Mouse (Mus musculus): Measurements from ENCODE around the gene Numa1. TPM values are rescaled to one million over a fixed set of nuclear protein-coding genes. Genes with fewer than 3 reads are reported as not detected.
A peak's percentile ranks its signal among the peaks of the same experiment; 100 is the strongest.

Gene Numa1
- total and polyA plus RNA-seq, 2 experiments from 2014 or later, result 20.6 to 74.0 TPM

DNA sequence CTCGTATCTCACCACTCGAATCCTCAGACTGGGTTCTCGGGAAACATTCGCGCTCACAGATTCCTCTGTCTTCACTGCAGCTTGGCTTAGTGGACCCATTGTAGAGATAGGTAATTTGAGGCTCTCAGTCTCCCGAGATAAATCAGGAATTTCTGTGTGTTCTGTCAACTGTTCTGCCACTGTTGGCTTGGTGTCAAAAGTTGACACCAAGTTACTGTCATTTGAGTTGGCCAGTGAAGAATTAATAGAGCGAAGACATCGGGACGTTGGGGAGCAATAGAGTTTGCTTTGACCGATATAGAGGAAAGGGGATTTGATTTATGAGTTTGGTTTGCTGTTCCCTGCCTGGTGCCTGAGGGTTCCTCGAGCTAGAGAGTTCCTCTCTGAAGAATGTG, 27.6 kb upstream of the Numa1 start, which contains the start of gene Tomt:
TSS of gene Tomt (minus strand) at position 73 of the 395 bp plus-strand sequence.
- TF ChIP-seq CTCF (IDR thresholded peaks at IDR 0.05), result no peak
- DNase-seq (ENCODE audit: low spot score) (no peak), ATAC-seq (ENCODE audit: low FRiP score) (no peak)
- H3K4me3 ChIP-seq (ENCODE audit: low read depth, low read length), result peak within 1 kb of the TSS; percentile 77
- peak within 1 kb of the TSS; percentile 93 for H3K27ac ChIP-seq (ENCODE audit: low read depth, low read length)
- H3K9me3 ChIP-seq (ENCODE audit: low read length), result no peaks in the 10 kb centered on the region
- peaks cover 18% of the 10 kb centered on the region; the same call in 1 of the 2 replicates for H3K36me3 ChIP-seq (ENCODE audit: insufficient read depth, low read length)
- peak within 1 kb of the TSS; percentile 89 for H3K9ac ChIP-seq (replicated peaks; ENCODE audit: low read length, poor library complexity, severe bottlenecking)
- peak within 1 kb of the TSS; percentile 77 for H3K4me2 ChIP-seq (ENCODE audit: low read depth, low read length, poor library complexity, severe bottlenecking)
- 24% methylated on average over 11 of the region's 11 CpGs for WGBS
- 0 out of 2 replicates have a peak, but pooled peaks cover 3% of the 10 kb centered on the region for H3K4me1 ChIP-seq (ENCODE audit: insufficient read depth, low read length)
- no peaks in the 10 kb centered on the region for H3K27me3 ChIP-seq (ENCODE audit: insufficient read depth, low read length)

DNA sequence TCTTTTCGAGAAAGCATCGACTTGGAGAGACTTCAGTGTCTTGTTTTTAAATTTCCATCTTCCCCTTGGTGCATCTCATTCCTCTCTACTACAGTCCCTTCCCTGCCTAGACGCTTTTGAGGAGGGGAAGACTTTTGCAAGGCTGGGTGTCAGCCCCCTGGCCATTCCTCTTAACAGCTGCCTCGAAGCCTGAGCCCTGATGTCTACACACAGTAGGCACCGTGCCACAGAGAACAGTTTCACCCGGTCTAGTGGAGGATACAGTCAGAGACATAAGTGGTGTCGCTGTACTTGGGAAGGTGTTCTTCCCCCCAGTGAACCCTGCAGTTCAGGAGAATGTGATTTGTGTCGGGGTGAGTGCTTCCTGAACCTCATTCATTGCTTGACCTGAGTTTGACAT, 27.2 kb upstream of the Numa1 start:
- no peaks in the 10 kb centered on the region for H3K9me3 ChIP-seq (ENCODE audit: low read length)
- 0 out of 2 replicates have a peak overlapping the region, but pooled peaks have one; percentile 89 for H3K9ac ChIP-seq (replicated peaks; ENCODE audit: low read length, poor library complexity, severe bottlenecking)
- H3K27ac ChIP-seq (ENCODE audit: low read depth, low read length), result no peak overlapping the region
- DNase-seq (ENCODE audit: low spot score), result no peak
- H3K36me3 ChIP-seq (ENCODE audit: insufficient read depth, low read length), result peaks cover 20% of the 10 kb centered on the region
- peak overlapping the region; percentile 77 for H3K4me3 ChIP-seq (ENCODE audit: low read depth, low read length)
- H3K27me3 ChIP-seq (ENCODE audit: insufficient read depth, low read length), result no peaks in the 10 kb centered on the region
- H3K4me1 ChIP-seq (ENCODE audit: insufficient read depth, low read length), result 0 out of 2 replicates have a peak, but pooled peaks cover 3% of the 10 kb centered on the region
- no peak for TF ChIP-seq CTCF (IDR thresholded peaks at IDR 0.05)
- 89% methylated on average over 8 of the region's 8 CpGs for WGBS
- no peak for ATAC-seq (ENCODE audit: low FRiP score)
- peak overlapping the region; percentile 66 for H3K4me2 ChIP-seq (ENCODE audit: low read depth, low read length, poor library complexity, severe bottlenecking)

DNA sequence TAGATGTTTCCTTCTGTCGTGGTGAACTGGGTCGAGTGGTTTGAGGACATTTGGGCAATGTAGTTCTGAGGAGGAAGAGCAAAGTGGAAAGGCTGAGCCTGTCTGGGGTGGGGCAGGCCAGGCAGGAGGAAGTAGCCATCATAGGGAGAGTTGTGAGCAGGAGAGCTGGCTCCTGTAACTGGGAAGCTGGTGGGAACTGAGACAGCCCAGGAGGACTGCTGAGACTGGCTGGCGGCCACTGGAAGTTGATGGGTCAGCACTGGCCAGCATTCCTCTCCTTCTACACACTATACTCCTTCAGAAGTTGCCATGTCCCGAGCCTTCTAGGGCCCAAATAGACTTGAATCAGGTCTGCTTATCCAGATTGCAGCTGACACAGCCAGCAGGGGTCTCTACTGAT, 25.5 kb upstream of the Numa1 start:
- ATAC-seq (ENCODE audit: low FRiP score) (no peak), DNase-seq (ENCODE audit: low spot score) (no peak)
- Histone ChIP-seq H3K27me3 (ENCODE audit: insufficient read depth, low read length) (no peaks in the 10 kb centered on the region), H3K9me3 (ENCODE audit: low read length) (no peaks in the 10 kb centered on the region), H3K9ac (replicated peaks; ENCODE audit: low read length, poor library complexity, severe bottlenecking) (peak overlapping the region; percentile 36; the same call in 1 of the 2 replicates), H3K4me2 (ENCODE audit: low read depth, low read length, poor library complexity, severe bottlenecking) (no peak overlapping the region), H3K36me3 (ENCODE audit: insufficient read depth, low read length) (peaks cover 35% of the 10 kb centered on the region), H3K27ac (ENCODE audit: low read depth, low read length) (no peak overlapping the region), H3K4me3 (ENCODE audit: low read depth, low read length) (no peak overlapping the region), H3K4me1 (ENCODE audit: insufficient read depth, low read length) (0 out of 2 replicates have a peak, but pooled peaks cover 3% of the 10 kb centered on the region)
- 92% methylated on average over 4 of the region's 4 CpGs for WGBS
- TF ChIP-seq CTCF (IDR thresholded peaks at IDR 0.05), result no peak

DNA sequence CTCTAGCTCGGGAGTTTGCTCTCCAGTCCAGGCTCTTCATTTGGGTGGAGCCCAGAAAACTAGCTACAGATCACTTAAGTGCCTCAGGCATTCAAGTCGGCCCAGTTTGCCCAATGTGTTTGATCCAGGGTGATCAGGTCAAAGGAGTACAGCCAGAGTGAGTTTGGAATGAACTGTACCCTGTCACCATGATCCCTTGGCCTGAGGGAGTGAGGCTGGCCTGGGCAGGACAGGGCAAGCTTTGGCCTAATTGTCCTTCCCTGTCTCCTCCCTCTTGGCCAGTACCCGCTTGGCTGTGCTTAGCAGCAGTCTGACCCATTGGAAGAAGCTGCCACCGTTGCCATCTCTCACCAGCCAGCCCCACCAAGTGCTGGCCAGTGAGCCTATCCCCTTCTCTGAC, 23.8 kb upstream of the Numa1 start:
- no peak overlapping the region for H3K4me2 ChIP-seq (ENCODE audit: low read depth, low read length, poor library complexity, severe bottlenecking)
- no peak overlapping the region for H3K4me3 ChIP-seq (ENCODE audit: low read depth, low read length)
- ATAC-seq (ENCODE audit: low FRiP score) (no peak), DNase-seq (ENCODE audit: low spot score) (no peak)
- no peak for TF ChIP-seq CTCF (IDR thresholded peaks at IDR 0.05)
- H3K36me3 ChIP-seq (ENCODE audit: insufficient read depth, low read length), result peaks cover 39% of the 10 kb centered on the region
- no peaks in the 10 kb centered on the region for H3K9me3 ChIP-seq (ENCODE audit: low read length)
- H3K4me1 ChIP-seq (ENCODE audit: insufficient read depth, low read length), result 0 out of 2 replicates have a peak, but pooled peaks cover 3% of the 10 kb centered on the region
- H3K9ac ChIP-seq (replicated peaks; ENCODE audit: low read length, poor library complexity, severe bottlenecking), result no peak overlapping the region
- no peak overlapping the region for H3K27ac ChIP-seq (ENCODE audit: low read depth, low read length)
- no peaks in the 10 kb centered on the region for H3K27me3 ChIP-seq (ENCODE audit: insufficient read depth, low read length)
- WGBS, result 80% methylated on average over 4 of the region's 4 CpGs

DNA sequence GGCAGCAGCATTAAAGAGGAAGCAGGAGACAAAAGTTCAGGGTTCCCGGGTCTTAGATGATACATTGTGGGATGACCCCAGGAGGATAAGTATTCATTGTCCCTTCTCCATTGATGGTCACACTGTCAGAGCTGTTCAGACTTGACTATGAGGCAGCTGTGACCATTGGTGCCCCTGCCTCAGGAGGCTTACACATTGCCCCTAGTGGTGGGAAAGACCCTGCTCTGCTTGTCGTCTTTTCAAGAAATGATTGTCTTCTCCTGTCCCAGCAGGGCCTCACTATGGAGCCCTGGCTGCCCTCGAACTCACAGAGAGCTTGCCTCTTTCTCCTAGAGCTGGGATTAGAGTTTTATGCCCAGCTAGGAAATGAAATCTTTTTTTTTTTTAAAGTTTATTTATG, 21.9 kb upstream of the Numa1 start:
- DNase-seq (ENCODE audit: low spot score) (no peak), ATAC-seq (ENCODE audit: low FRiP score) (no peak)
- TF ChIP-seq CTCF (IDR thresholded peaks at IDR 0.05), result peak; percentile 51
- Histone ChIP-seq H3K9me3 (ENCODE audit: low read length) (no peaks in the 10 kb centered on the region), H3K9ac (replicated peaks; ENCODE audit: low read length, poor library complexity, severe bottlenecking) (no peak overlapping the region), H3K27ac (ENCODE audit: low read depth, low read length) (no peak overlapping the region), H3K27me3 (ENCODE audit: insufficient read depth, low read length) (no peaks in the 10 kb centered on the region), H3K36me3 (ENCODE audit: insufficient read depth, low read length) (peaks cover 39% of the 10 kb centered on the region), H3K4me1 (ENCODE audit: insufficient read depth, low read length) (no peaks in the 10 kb centered on the region), H3K4me3 (ENCODE audit: low read depth, low read length) (no peak overlapping the region), H3K4me2 (ENCODE audit: low read depth, low read length, poor library complexity, severe bottlenecking) (no peak overlapping the region)
- WGBS, result 58% methylated on average over 3 of the region's 3 CpGs

DNA sequence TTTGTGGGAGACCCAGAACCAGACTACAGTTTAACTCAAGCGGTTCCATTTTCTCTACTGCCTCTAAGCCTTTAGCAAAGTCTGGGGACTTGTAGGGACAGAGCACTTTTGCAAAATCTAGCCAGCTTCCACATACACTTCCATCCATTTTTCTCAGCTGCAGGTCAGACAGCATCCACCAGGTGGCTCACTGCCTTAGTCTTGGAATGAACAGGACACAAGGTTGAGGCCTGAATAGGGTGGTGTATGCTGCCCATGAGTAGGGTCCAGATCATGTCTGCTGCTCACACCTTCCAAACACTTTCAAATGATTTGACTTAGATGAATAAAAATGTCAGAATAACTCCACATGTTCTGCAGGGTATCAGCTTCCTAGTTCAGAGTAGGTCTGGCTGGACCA, 15.8 kb upstream of the Numa1 start:
- no peak overlapping the region for H3K4me2 ChIP-seq (ENCODE audit: low read depth, low read length, poor library complexity, severe bottlenecking)
- H3K9ac ChIP-seq (replicated peaks; ENCODE audit: low read length, poor library complexity, severe bottlenecking), result no peak overlapping the region
- no peaks in the 10 kb centered on the region for H3K9me3 ChIP-seq (ENCODE audit: low read length)
- no peaks in the 10 kb centered on the region for H3K27me3 ChIP-seq (ENCODE audit: insufficient read depth, low read length)
- WGBS, result 21% methylated on average over 1 of the region's 1 CpGs
- no peaks in the 10 kb centered on the region for H3K4me1 ChIP-seq (ENCODE audit: insufficient read depth, low read length)
- no peak overlapping the region for H3K27ac ChIP-seq (ENCODE audit: low read depth, low read length)
- DNase-seq (ENCODE audit: low spot score) (peak; percentile 74), ATAC-seq (ENCODE audit: low FRiP score) (peak; percentile 66; the same call in 1 of the 2 replicates)
- H3K36me3 ChIP-seq (ENCODE audit: insufficient read depth, low read length), result peaks cover 7% of the 10 kb centered on the region; the same call in 1 of the 2 replicates
- TF ChIP-seq CTCF (IDR thresholded peaks at IDR 0.05), result peak; percentile 89
- no peak overlapping the region for H3K4me3 ChIP-seq (ENCODE audit: low read depth, low read length)
